In the genomic region with DNA sequence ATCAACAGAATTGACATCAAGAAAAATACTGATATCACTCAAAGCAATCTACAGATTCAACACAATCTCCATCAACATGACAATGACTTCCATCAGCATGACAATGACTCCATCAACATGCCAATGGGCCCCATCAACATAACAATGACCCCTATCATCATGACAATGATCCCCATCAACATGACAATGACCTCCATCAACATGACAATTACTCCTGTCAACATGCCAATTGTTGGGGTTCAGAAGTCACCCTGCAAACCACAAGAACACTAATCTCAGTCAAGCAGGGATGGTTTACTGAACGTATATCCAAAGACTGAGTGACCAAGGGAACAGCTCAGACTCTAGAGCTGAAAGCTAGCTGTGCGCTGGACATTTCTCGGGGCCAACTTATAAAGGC, we compare ENCODE assay signal across 24 mouse cellular contexts.
DNase-seq lines count a peak whose midpoint lies in the region; ATAC-seq and TF ChIP-seq lines count a peak whose summit lies in the region.
"Had no signal": no experiment of that assay in that cellular context is flagged by ENCODE, and none has a peak within 500 bp of the region (broad histone marks: within the 10 kb centered on the region; RNA-seq: fewer than 3 reads in every experiment).

No protein-coding gene starts in this region.

- no peak for TF ChIP-seq CTCF in ES-Bruce4 (IDR thresholded peaks at IDR 0.05; ENCODE audit: low read depth, low read length)
- TF ChIP-seq CTCF in brain, embryonic 14.5 days (IDR thresholded peaks at IDR 0.05; ENCODE audit: borderline replicate concordance, extremely low read depth, insufficient read depth, insufficient read length) = no peak

- ATAC-seq in hindbrain, embryonic 11.5 days (ENCODE audit: low FRiP score) = peak; percentile 66
- ATAC-seq: activated CD4-positive, CD25-positive, alpha-beta regulatory T cell, adult 4 months; forebrain, embryonic 13.5 days; forebrain, embryonic 16.5 days had no signal

- no peak for TF ChIP-seq POLR2A in ES-Bruce4 (IDR thresholded peaks at IDR 0.05; ENCODE audit: insufficient read depth, low read length)
- no peak for TF ChIP-seq POLR2A in brain, embryonic 14.5 days (IDR thresholded peaks at IDR 0.05; ENCODE audit: borderline replicate concordance, extremely low read depth, insufficient read depth, insufficient read length, poor library complexity, severe bottlenecking)

- DNase-seq in hindbrain, embryonic 11.5 days (ENCODE audit: low spot score) = peak; percentile 45
- DNase-seq in hindbrain, embryonic 10.5 days (ENCODE audit: low spot score) = no peak
- peak; percentile 93 for DNase-seq in R1 (ENCODE audit: low read depth, low spot score)
- peak; percentile 24 for DNase-seq in brain, embryonic 14.5 days (ENCODE audit: low read depth)
- DNase-seq in spleen, postnatal 4 days (ENCODE audit: low spot score in 2 of 2) = no peak
- DNase-seq in spleen, adult 12 weeks (ENCODE audit: low spot score) = no peak
- DNase-seq: adrenal gland, adult 8-10 months; adrenal gland, postnatal 25 days; cerebellum, adult 18-20 months; cerebellum, adult 9-10 months; cerebellum, postnatal 14 days; gastrocnemius, postnatal 10 days; gastrocnemius, postnatal 36 days; heart, adult 2 months; heart, postnatal 14 days; heart, postnatal 4 days had no signal

- no peak overlapping the region for H3K4me3 ChIP-seq in hindbrain, embryonic 11.5 days (ENCODE audit: low read depth, low read length)
- H3K4me3 ChIP-seq in hindbrain, embryonic 10.5 days = no peak overlapping the region
- no peak overlapping the region for H3K4me3 ChIP-seq in ES-Bruce4 (ENCODE audit: low read depth, low read length)
- H3K4me3 ChIP-seq: forebrain, embryonic 10.5 days; forebrain, embryonic 13.5 days; heart, adult 2 months; heart, embryonic 10.5 days; heart, embryonic 13.5 days; hindbrain, embryonic 15.5 days had no signal

- WGBS in hindbrain, embryonic 11.5 days = 72% methylated on average over 3 of the region's 3 CpGs
- WGBS in hindbrain, embryonic 10.5 days = 80% methylated on average over 3 of the region's 3 CpGs

- no peak overlapping the region for H3K4me2 ChIP-seq in hindbrain, embryonic 11.5 days (replicated peaks; ENCODE audit: low read depth, low read length)
- H3K4me2 ChIP-seq: forebrain, embryonic 13.5 days; heart, embryonic 13.5 days; hindbrain, embryonic 15.5 days had no signal

- no peak overlapping the region for H3K9ac ChIP-seq in hindbrain, embryonic 11.5 days (ENCODE audit: low read depth, low read length)
- H3K9ac ChIP-seq in ES-Bruce4 (ENCODE audit: low read depth, poor library complexity, severe bottlenecking) = no peak overlapping the region
- H3K9ac ChIP-seq: forebrain, embryonic 13.5 days; heart, embryonic 13.5 days; hindbrain, embryonic 15.5 days had no signal

- no peaks in the 10 kb centered on the region for H3K4me1 ChIP-seq in hindbrain, embryonic 11.5 days (replicated peaks; ENCODE audit: control insufficient read depth, insufficient read depth, low read length)
- H3K4me1 ChIP-seq in hindbrain, embryonic 10.5 days (replicated peaks) = peaks cover 3% of the 10 kb centered on the region; the same call in 1 of the 2 replicates
- H3K4me1 ChIP-seq in ES-Bruce4 (ENCODE audit: control insufficient read depth, insufficient read depth, low read length) = peaks cover 2% of the 10 kb centered on the region
- H3K4me1 ChIP-seq: forebrain, embryonic 10.5 days; forebrain, embryonic 13.5 days; hindbrain, embryonic 15.5 days had no signal

- no peak for TF ChIP-seq EP300 in ES-Bruce4 (IDR thresholded peaks at IDR 0.05; ENCODE audit: insufficient read depth, low read depth, low read length)

- no peaks in the 10 kb centered on the region for H3K36me3 ChIP-seq in hindbrain, embryonic 11.5 days (ENCODE audit: control insufficient read depth, insufficient read depth, low read length)
- H3K36me3 ChIP-seq in hindbrain, embryonic 10.5 days = no peaks in the 10 kb centered on the region
- H3K36me3 ChIP-seq in ES-Bruce4 (ENCODE audit: control insufficient read depth, insufficient read depth, low read length, poor library complexity, severe bottlenecking) = no peaks in the 10 kb centered on the region
- H3K36me3 ChIP-seq: forebrain, embryonic 10.5 days; heart, embryonic 10.5 days; heart, embryonic 13.5 days; hindbrain, embryonic 15.5 days had no signal

- H3K27ac ChIP-seq in hindbrain, embryonic 11.5 days (ENCODE audit: low read depth, low read length) = no peak overlapping the region
- no peak overlapping the region for H3K27ac ChIP-seq in hindbrain, embryonic 10.5 days
- 0 out of 2 replicates have a peak overlapping the region, but pooled peaks have one; percentile 59 for H3K27ac ChIP-seq in ES-Bruce4 (ENCODE audit: insufficient read depth, low read length)
- H3K27ac ChIP-seq: forebrain, embryonic 10.5 days; forebrain, embryonic 13.5 days; heart, adult 2 months; heart, embryonic 10.5 days; heart, embryonic 13.5 days; hindbrain, embryonic 15.5 days had no signal

- H3K9me3 ChIP-seq in hindbrain, embryonic 11.5 days (ENCODE audit: control insufficient read depth, low read length) = no peaks in the 10 kb centered on the region
- no peaks in the 10 kb centered on the region for H3K9me3 ChIP-seq in hindbrain, embryonic 10.5 days
- H3K9me3 ChIP-seq in ES-Bruce4 (replicated peaks; ENCODE audit: control insufficient read depth, insufficient read depth, low read length, poor library complexity, severe bottlenecking) = no peaks in the 10 kb centered on the region
- H3K9me3 ChIP-seq: forebrain, embryonic 10.5 days; forebrain, embryonic 13.5 days; heart, embryonic 10.5 days; heart, embryonic 13.5 days; hindbrain, embryonic 15.5 days had no signal

- no peaks in the 10 kb centered on the region for H3K27me3 ChIP-seq in hindbrain, embryonic 11.5 days (ENCODE audit: control insufficient read depth, insufficient read depth, low read length)
- no peaks in the 10 kb centered on the region for H3K27me3 ChIP-seq in hindbrain, embryonic 10.5 days (ENCODE audit: insufficient read depth, poor library complexity, severe bottlenecking)
- no peaks in the 10 kb centered on the region for H3K27me3 ChIP-seq in ES-Bruce4 (ENCODE audit: control insufficient read depth, insufficient read depth, low read length, poor library complexity, severe bottlenecking)
- H3K27me3 ChIP-seq: forebrain, embryonic 13.5 days; hindbrain, embryonic 15.5 days had no signal

Comparison
In these comparisons a context has a peak if more than half of its experiments do, and no peak if none do; other contexts are left out.
1. DNase-seq: peak in hindbrain, embryonic 11.5 days (single experiment), R1 (single experiment) and brain, embryonic 14.5 days (single experiment); none in hindbrain, embryonic 10.5 days (single experiment), spleen, postnatal 4 days (0 of 2) and spleen, adult 12 weeks (single experiment).